Mouse (Mus musculus): ENCODE results near the gene Ripk3.

Gene Ripk3

GRCm38 (mm10) chr14:55761163-55761562 is 27.5 kb downstream of the Ripk3 start, which contains the start of gene Ltb4r2:
Gene Ltb4r2, plus strand, starts transcription at chr14:55761428.
- DNase-seq (ENCODE audit: low spot score): no peak

GRCm38 (mm10) chr14:55760156-55760555 is 28.5 kb downstream of the Ripk3 start:
- DNase-seq (ENCODE audit: low spot score): peak; percentile 59

GRCm38 (mm10) chr14:55758363-55758784 is 30.3 kb downstream of the Ripk3 start, which contains the start of gene Cideb:
Gene Cideb, minus strand, starts transcription at chr14:55758458.
- DNase-seq (ENCODE audit: low spot score): no peak

GRCm38 (mm10) chr14:55757566-55757965 is 31.1 kb downstream of the Ripk3 start:
- DNase-seq (ENCODE audit: low spot score): no peak

- no peak for DNase-seq (ENCODE audit: low spot score)
These were observed 41.4 kb downstream of the Ripk3 start for GRCm38 (mm10) chr14:55747051-55747847.

- no peak for DNase-seq (ENCODE audit: low spot score)
These were observed 42.8 kb downstream of the Ripk3 start for GRCm38 (mm10) chr14:55745861-55746237.

- peak; percentile 81 for DNase-seq (ENCODE audit: low spot score)
These were observed 43.3 kb downstream of the Ripk3 start, which contains the start of the genes Dhrs1 and Nop9 for GRCm38 (mm10) chr14:55745180-55745860. Gene Dhrs1, minus strand, starts transcription at chr14:55745690. Gene Nop9, plus strand, starts transcription at chr14:55745693.

- DNase-seq (ENCODE audit: low spot score): peak; percentile 58
These were observed 45.0 kb downstream of the Ripk3 start for GRCm38 (mm10) chr14:55743711-55744110.

- no peak for DNase-seq (ENCODE audit: low spot score)
These were observed 51.5 kb downstream of the Ripk3 start for GRCm38 (mm10) chr14:55737086-55737687.

- no peak for DNase-seq (ENCODE audit: low spot score)
These were observed 52.9 kb downstream of the Ripk3 start for GRCm38 (mm10) chr14:55735758-55736157.

GRCm38 (mm10) chr14:55735334-55735733 is 53.3 kb downstream of the Ripk3 start:
- DNase-seq (ENCODE audit: low spot score): no peak
